Mouse (Mus musculus) heart, postnatal 0 days (tissue): ENCODE data around the gene Gm20532.

Experiments
- CTCF ChIP-seq: IDR thresholded peaks from 2 replicates; pipeline ENCODE4 v1.5.1; 2016; ENCODE audit warnings: antibody characterized with exemption, control low read depth, low read depth
- EP300 ChIP-seq: IDR thresholded peaks from 2 replicates; pipeline ENCODE4 v1.6.1; 2016; ENCODE audit warnings: antibody characterized with exemption, low read depth

- no peak for TF ChIP-seq CTCF
- TF ChIP-seq EP300 = no peak; the same call in 1 of the 2 replicates
These were observed 9.4 kb downstream of the Gm20532 start for GRCm38 (mm10) chr2:26595725-26596435.
